Mouse (Mus musculus) embryonic fibroblast, embryonic 13.5 days (primary cell): Measurements from ENCODE around the gene Gm20388. TPM values are rescaled to one million over a fixed set of nuclear protein-coding genes. Genes with fewer than 3 reads are reported as not detected.
A peak's percentile ranks its signal among the peaks of the same experiment; 100 is the strongest.

Experiments used
- H3K27ac ChIP-seq: 2 replicates; pipeline ENCODE4 v1.5.1; 2012; ENCODE audit warnings: low read length, control low read depth, inconsistent platforms; ENCODE audit not compliant: insufficient read depth
- H3K4me1 ChIP-seq: 2 replicates; pipeline ENCODE4 v1.6.1; 2011; ENCODE audit warnings: low read length; ENCODE audit not compliant: control insufficient read depth, insufficient read depth
- H3K4me3 ChIP-seq: 2 replicates; pipeline ENCODE4 v1.5.1; 2011; ENCODE audit warnings: mild to moderate bottlenecking, control low read depth, low read length; ENCODE audit not compliant: insufficient read depth
- CTCF ChIP-seq: IDR thresholded peaks from 2 replicates; pipeline ENCODE4 v1.5.1; 2011; ENCODE audit warnings: mild to moderate bottlenecking, control low read depth, low read length, moderate library complexity, borderline replicate concordance; ENCODE audit not compliant: insufficient read depth
- POLR2A ChIP-seq: IDR thresholded peaks from 2 replicates; pipeline ENCODE4 v1.6.1; 2011; ENCODE audit warnings: low read depth, mild to moderate bottlenecking, control low read depth, low read length, moderate library complexity
- polyA plus RNA-seq: library from polyadenylated mRNA; stranded (reverse); fragments of >200 nt; gene quantifications from 2 replicates; pipeline ENCODE4 v1.2.4, GENCODE M21; 2011; ENCODE audit warnings: low read depth; ENCODE audit not compliant: missing spikeins, insufficient read length

Gene Gm20388
- polyA plus RNA-seq, 1 experiment, result 82.8 TPM

DNA sequence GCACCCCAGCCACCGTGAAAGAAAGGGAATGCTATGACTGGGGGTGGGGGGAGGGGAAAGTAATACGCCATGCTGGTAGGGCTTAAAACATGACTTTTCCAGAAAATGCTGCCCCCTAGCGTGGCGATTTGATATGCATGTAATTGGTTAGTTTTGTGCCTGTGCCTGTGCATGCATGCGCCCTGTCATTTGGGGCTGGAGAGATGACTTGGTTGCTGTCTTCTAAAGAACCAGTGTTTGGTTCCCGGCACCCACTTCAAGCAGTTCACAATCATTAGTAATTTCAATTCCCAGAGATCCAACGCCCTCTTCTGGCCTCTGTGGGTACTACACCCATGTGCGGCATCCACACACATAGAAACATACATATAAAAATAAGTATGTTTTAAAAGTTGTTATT lies 913.2 kb downstream of the Gm20388 start:
- TF ChIP-seq POLR2A (no peak), CTCF (no peak)
- Histone ChIP-seq H3K4me1 (no peaks in the 10 kb centered on the region), H3K27ac (no peak overlapping the region), H3K4me3 (no peak overlapping the region)

DNA sequence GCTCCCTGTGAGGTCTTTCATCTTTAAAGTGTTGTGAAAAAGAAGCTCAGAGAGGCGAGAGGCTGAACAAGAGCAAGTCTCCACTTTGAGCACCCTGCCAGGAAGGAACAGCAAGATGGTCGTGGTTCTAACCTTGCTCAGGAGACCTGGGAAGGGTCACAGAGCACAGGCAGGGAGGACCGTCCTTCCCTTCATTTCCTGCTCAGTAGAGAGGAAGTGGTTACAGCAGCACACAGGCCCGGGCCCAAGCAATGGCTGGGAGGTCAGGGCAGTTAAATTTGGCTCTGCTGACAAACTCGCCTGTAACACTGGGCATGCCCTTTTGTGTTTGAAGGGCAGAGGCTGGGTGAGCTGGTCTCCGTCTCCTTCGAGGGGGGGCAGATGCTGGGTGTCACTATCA lies 914.0 kb downstream of the Gm20388 start:
- Histone ChIP-seq H3K4me1 (no peaks in the 10 kb centered on the region), H3K27ac (no peak overlapping the region), H3K4me3 (no peak overlapping the region)
- TF ChIP-seq CTCF (no peak), POLR2A (no peak)

DNA sequence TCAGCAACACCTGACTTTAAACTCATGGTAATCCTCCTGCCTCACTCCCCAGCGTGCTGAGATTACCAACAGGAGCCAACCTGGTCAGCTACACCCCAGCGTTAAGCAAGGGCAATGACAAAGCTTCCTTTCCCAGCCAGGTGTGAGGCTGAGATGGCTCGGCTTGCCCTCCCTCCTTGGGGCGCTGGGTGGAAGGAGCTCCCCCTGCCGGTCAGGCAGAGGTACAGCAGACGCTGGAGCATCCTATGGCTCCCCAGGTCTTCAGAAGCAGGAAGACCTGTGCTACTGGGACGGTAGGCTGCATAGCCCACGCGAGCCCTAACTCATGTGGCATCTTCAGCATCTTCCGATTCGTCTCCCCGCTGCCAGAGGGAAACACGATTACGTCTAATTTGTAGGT lies 917.6 kb downstream of the Gm20388 start:
- Histone ChIP-seq H3K4me1 (no peaks in the 10 kb centered on the region; the same call in 1 of the 2 replicates), H3K4me3 (no peak overlapping the region), H3K27ac (no peak overlapping the region)
- TF ChIP-seq POLR2A (no peak), CTCF (peak; percentile 73)

DNA sequence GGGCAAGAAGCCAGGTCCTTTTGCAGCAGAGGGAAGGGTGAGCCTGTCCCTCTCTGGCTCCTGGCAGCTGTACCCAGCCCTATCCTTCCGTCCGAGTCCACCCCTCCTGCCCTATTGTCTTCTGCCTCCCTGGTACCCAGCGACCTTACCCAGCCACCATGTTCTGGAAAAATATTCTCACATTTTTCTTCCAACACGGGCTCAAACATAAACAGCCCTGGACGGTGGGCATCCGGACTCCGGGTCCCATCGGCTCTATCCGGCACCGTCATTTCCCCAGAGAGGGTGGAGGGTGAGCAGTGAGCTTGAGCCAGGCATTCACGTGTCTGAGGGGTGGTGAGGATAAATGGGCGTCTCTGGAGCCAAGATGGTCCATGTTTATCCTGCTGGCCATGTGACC lies 920.0 kb downstream of the Gm20388 start:
- TF ChIP-seq POLR2A, result no peak
- no peak for TF ChIP-seq CTCF
- Histone ChIP-seq H3K4me3 (no peak overlapping the region), H3K4me1 (no peaks in the 10 kb centered on the region; the same call in 1 of the 2 replicates), H3K27ac (no peak overlapping the region)

DNA sequence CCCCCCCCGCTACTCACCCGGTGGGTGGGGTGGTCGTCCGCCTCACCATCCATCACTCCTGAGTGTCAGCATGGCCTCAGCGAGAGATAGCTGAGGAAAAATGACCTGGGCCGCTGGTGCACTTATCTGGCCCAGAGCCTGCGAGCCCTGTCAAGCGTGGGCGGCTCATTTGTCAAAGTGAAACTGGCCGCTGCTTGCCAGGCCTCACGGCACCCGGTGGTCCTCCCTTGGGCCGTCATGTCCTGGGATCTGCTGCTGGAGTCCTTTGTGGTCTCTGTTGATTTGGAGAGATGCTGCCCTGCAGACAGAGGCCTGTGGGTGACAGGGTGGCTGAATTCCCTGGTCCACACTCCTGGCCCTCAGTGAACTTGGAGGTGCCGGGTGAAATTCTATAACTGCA lies 921.4 kb downstream of the Gm20388 start:
- TF ChIP-seq POLR2A, result no peak
- TF ChIP-seq CTCF, result no peak
- H3K4me3 ChIP-seq, result no peak overlapping the region
- H3K4me1 ChIP-seq, result no peaks in the 10 kb centered on the region; the same call in 1 of the 2 replicates
- no peak overlapping the region for H3K27ac ChIP-seq

DNA sequence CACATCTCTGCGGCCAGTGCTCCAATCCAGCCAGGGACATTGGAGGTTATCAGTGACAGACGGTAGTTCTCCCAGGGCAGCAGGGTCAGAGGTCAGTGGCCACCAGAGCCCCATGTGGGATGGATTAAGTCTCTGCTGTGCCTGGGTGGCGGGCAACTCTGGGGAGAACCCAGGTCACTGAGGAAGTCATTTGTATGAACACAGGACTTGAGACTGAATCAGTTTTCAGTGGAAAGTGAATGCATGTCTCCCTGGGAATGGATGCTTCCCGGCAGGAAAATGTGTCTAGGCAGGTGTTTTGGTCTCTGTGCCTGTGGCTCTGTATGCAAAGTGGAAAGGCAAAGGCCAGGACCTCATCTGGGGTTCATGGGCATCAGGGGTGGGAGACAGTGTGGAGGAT lies 922.6 kb downstream of the Gm20388 start:
- Histone ChIP-seq H3K27ac (no peak overlapping the region), H3K4me3 (no peak overlapping the region), H3K4me1 (no peaks in the 10 kb centered on the region; the same call in 1 of the 2 replicates)
- no peak for TF ChIP-seq POLR2A
- no peak for TF ChIP-seq CTCF

DNA sequence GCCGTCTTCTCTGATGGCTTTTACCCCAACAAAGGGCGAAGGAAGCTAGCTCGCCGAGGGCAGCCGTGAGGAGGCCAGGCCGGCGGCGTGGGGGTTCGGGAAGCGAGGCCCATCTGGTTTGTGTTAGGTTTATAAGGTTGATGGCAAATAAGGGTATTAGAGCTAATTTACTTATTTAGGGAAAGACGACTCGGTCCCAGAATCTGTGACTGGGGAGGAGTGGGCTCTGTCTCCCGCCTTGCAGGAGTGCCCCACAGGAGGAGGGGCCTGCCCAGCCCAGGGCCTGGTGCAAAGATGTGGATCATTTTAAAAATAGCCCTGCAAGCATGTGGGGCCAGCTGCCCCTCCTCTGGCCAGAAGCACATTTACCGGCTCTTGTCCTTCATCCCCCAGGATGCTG lies 928.4 kb downstream of the Gm20388 start:
- H3K27ac ChIP-seq, result no peak overlapping the region
- no peaks in the 10 kb centered on the region for H3K4me1 ChIP-seq
- no peak for TF ChIP-seq POLR2A
- no peak for TF ChIP-seq CTCF

DNA sequence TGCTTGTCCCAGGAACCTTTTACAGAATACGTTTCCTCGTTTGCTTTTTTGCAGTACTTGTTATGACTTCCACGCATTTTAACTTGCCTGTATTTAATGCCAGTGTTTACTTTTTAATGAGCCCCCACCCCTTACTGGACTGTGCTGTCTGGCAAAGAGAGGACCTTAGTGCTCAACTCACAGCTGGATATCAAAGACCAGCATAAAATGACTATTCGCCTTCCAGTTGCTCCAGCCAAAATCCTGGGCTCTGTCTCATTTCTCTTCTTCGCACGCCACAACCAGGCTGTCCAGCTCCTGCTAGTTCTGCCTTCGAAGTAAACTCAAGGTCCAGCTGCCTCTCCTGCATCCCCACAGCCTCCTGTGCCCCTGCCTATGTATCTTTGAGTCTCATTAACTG lies 932.4 kb downstream of the Gm20388 start:
- Histone ChIP-seq H3K27ac (no peak overlapping the region), H3K4me1 (no peaks in the 10 kb centered on the region), H3K4me3 (no peak overlapping the region)
- TF ChIP-seq CTCF, result no peak
- TF ChIP-seq POLR2A, result no peak

More for the DNA sequence above, 928.4 kb downstream of the Gm20388 start:
- no peak overlapping the region for H3K4me3 ChIP-seq

DNA sequence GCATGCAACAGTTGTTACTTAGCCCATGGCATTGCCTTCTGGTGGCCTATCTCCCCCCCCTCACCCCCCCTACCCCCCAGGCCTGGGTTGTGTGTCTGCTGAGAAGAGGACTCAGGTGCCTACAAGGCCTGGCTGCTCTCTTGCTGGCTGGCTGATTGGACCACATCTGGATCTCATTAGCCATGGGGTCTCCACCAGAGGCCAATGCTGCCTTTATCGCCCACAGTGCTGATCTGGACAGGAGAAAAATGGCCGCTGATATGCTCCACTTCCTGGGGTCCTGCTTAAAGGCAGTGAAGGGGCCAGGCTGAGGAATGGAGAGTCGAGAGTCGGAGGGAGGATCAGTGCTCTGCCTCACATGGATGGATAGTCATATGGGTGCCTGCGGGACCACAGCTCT lies 935.4 kb downstream of the Gm20388 start:
- no peak overlapping the region for H3K27ac ChIP-seq
- no peak overlapping the region for H3K4me3 ChIP-seq
- no peaks in the 10 kb centered on the region for H3K4me1 ChIP-seq
- TF ChIP-seq POLR2A, result no peak
- no peak for TF ChIP-seq CTCF

DNA sequence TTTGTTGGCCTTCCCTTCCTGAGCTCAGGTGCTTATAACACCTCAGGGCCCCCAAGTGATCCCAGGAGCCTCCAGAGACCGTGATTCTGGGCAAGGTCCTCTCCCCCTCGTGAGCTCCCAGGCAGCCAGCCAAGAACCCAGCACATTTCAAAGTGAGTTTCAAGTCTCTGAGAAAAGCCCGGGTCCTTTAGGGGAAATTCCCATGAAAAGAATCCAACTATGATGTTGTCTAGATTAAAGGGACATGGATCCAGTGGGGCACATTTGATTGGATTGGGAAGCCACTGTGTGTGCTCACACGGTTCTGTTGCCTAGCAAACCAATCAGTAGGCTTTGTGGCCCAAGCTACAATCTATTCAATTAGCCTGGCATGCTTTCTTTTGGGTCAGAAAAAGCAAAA lies 936.6 kb downstream of the Gm20388 start:
- TF ChIP-seq POLR2A (no peak), CTCF (no peak)
- Histone ChIP-seq H3K4me3 (no peak overlapping the region), H3K4me1 (no peaks in the 10 kb centered on the region), H3K27ac (no peak overlapping the region)

DNA sequence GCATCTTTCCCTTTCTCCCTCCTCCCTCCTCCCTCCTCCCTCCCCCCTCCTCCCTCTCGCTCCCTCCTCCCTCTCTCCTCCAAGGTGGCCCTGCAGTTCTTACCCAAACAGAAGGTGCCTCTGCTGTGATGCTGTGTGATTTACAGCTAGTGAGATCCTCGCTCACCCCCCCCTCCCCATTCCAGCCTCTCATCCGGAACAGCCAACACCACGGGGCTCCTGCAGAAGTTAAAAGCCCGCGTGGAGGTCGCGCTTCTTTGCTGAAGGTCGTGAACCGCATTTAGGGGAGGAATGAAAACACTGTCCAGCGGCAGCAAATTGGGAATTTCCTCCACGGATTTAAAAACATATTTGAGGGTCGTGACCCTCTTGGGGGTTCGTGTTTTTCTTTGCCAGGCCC lies 937.1 kb downstream of the Gm20388 start:
- no peak for TF ChIP-seq CTCF
- no peak for TF ChIP-seq POLR2A
- H3K27ac ChIP-seq, result no peak overlapping the region
- H3K4me3 ChIP-seq, result no peak overlapping the region
- H3K4me1 ChIP-seq, result no peaks in the 10 kb centered on the region
